Mouse (Mus musculus) right cerebral cortex, adult 2 months (tissue): Measurements from ENCODE around the gene Ccdc188.
"Not testable (repeated sequence)": the region's sequence is repeated elsewhere in the genome, so short reads cannot be mapped to it uniquely, and the experiment has no call there.

Experiments used
- DNase-seq, 2 experiments: peaks; one replicate each; pipeline ENCODE4 v3.0.0; 2021 to 2022; ENCODE audit warnings: low spot score in 2 of 2

The Ccdc188 gene

DNA sequence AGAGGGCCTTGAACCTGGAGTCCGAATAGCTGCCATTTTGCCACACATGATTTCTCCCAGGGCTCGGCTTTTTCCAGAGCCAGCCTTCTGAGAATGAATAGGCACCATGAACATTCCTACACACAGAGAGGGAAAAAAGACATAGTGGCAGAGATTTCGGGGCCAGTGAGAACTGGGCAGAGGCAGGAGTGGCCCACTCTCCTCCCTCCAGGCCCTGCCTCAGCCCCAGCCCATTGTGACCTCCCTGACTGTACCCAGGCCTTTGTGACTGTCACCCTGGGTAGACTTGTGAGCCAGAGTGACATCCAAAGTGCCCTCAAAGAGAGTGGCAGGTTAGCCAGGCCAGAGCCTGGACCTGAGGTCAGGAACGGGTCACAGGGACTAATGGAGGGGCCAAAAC, at the start of gene Ccdc188:
TSS of gene Ccdc188 (plus strand) at position 301 of the 400 bp plus-strand sequence.
- no peak for DNase-seq

DNA sequence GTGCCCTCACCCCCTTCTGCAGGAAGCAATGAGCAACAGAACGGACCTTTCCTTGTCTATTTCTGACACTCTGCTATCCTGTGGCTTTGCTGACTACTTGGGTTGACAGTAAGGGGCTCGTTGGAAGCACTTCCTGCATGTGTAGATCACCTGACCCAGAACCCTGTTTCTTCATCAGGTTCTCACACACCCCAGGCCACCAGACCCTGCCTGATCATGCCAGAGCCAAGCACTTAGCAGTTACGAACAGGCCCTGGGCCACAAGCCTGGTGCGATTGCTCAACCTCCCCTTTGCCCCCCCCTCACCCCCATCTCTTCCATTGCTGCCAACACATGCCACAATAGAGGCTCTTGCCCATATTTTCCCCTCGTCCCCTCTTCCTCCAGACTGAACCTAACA, 48.5 kb upstream of the Ccdc188 start:
- DNase-seq: no peak

DNA sequence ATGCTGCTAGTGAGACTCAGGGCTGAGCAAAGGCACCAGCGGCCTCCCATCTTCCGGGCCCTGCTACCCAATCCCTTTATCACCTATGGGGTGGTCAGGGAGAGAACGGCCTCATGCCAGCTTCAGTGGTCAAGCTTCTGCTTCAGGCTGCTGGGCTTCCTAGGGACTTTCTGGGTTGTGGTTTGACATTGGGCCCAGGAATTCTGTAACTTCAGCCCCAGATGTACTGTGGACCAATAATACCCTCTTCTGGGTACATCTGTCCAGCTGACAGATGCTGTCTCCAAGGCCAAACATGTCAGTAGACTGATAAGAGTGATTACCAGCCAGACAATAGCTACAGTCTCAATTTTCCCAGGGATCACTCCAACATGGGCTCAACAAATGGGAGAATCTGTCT, 47.9 kb upstream of the Ccdc188 start:
- DNase-seq: no peak

DNA sequence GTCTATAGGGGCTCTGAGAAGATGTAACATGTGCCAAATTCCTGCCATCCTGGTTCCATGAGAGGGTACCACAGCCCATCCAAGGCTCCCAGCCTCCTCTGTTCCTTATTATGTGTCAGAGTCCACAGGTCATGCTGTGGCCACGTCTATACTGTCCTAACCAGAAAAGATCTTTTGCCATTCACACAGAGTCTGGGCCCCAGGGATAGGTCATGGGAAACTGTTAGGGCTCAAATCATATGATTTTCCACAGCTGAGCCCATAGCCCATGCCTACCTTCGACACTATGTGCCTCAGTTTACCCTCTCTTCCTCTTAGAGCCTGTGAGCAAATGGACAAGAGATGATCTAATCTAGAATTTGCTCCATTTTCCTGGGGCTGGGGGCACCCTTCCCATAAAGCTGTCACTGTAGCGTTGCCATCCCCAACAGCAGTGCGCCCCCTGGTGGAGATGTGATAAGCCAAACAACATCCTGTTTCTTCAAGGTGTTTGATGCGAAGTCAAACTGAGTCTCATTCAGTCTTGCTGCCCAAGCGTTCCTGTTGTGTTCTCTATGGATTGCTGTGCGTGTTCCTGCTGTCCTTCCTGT, 45.3 kb upstream of the Ccdc188 start:
- DNase-seq: peak; percentile 86 to 91

DNA sequence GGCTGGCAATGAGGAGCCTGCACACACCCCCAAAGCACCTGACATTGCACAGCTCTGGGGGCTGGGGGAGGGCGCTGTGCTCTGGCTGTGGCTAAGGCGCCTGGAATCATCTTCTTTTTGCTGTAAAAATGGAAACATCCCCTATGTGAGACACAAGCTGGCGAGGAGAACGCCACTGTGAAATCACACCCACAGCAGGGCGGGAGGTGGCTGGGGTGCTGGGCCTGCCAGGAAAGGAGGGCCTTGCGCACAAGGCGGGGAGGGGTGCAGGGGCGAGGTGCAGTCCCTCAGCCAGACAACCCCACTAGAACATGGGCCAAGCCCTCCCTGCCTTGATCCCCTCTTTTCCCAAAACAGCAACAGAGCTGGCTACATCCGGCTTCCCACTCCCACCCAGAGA, 44.4 kb upstream of the Ccdc188 start:
- DNase-seq: peak; percentile 79 to 84

DNA sequence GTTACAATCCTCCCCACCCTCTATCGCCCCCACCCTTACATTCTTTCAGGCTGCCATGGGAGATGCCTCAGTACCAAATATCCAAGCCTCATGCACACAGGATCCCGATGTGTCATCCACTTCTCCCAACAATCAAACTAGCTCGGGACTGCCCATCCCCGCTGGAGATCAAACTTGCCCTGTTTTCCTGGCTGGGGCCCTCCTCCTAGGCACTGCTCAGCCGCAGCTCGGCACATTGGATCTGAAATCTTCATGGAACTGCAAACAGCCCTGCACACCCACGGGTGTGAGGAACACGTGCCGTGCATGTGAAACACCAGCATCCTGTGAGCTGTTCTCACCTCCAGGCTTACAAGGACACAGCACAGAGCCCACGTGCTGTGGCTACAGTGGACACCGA, 43.9 kb upstream of the Ccdc188 start:
- DNase-seq: peak; percentile 75 to 79

DNA sequence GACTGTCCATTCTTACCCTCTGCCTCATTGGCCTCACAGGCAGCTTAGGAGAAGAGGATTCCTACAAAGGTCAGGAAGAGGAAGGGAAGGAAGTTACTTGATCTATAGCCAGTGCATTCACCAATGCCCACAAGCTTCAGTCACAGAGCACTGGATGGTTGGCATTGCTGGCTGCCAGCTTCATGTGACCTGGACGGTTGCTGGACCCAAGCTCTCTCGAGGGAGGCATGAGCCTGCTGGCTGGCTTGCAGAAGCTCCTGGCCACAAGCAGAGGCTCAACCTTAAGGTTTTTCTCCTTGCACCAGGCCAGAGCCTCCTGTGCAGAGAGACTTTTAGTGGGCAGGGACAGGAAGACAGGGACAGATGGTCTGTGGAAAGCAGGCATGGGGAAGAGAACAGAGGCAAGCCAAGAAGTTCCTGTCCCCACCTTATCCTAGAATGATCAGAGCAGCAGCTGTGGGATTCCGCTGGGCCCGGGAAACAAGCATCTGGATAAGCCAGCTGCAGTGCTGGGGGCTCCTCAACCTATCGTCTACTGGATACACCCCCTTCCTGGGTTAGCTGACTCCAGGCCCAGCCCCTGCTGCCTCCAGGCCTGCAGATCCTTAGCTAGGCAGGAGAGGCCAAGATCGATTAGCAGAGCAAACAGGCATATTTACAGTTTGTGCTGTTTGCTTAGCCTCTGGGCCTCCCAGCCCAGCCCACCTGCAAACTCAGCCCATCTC, 41.7 kb upstream of the Ccdc188 start:
- DNase-seq: no peak

DNA sequence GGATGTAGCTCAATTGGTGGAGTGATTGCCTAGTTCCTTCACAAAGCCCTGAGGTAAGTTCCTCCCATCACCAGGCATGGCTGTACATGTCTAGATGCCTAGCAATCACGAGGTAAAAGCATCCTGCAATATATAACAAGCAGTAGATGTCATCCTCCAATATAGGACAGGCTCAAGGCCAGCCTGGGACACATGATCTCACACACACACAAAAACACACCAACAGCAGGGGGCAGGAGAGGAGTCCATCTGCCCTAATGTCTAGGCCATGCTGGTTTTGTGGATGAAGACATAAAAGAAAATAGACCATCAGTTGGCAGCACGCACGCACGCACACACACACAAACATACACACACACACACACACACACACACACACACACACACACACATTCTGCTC, 40.9 kb upstream of the Ccdc188 start:
- DNase-seq: no peak

DNA sequence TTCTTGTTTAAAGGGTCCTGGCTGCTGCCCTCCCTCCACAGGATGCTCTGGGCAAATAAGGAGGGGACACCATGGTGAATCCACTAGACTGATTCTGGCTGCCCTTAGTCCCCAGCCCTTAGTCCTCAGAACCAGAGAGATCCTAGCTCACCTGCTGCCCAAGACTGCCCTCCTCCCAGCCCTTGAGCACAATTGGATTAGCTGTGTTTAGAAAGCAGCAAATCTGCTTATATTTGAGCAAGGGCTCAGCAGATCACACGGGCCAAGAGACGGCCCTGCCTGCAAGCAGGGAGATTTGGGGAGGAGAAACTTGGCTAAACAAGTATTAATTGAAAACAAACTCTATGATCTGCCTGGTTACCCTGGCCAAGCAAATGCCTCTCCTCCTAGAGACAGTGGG, 38.1 kb upstream of the Ccdc188 start:
- DNase-seq: no peak

DNA sequence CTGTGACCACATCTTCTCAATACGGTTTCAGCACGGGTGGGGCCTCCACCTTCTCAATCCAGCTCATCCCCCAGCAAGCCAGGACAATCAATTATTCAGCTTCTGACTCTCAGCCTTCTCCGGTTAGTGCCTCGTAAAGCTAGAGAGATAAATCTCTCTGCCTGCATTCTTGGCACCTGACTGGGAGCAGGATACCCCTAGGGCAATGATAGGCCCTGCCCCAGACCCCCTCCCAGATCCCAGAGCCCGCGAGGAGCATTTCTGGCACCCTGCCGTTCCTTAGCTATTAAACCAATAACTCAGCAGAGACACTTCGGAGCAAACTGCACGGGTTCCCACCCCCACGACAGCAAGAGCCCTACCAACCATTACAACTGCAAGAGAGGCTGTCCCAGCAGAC, 36.3 kb upstream of the Ccdc188 start:
- DNase-seq: no peak

DNA sequence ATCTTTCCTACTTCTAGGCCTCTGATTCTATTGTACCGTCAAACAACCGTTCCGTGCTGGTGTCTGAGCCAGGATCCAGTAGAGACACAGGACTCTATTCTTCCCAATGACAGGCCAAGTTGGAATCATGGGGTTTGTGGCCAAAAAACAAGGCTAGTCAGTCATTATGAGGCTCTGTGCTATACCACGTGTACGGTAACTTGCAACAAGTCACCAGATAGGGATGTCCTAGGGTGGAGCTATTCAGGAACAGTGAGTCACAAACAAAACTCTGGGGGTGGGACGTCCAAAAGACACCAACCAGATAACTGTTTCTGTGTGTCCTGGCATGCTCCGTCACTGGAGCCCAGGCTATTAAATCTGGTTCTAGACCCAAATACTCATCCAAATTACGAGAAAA, 34.9 kb upstream of the Ccdc188 start:
- DNase-seq: no peak

DNA sequence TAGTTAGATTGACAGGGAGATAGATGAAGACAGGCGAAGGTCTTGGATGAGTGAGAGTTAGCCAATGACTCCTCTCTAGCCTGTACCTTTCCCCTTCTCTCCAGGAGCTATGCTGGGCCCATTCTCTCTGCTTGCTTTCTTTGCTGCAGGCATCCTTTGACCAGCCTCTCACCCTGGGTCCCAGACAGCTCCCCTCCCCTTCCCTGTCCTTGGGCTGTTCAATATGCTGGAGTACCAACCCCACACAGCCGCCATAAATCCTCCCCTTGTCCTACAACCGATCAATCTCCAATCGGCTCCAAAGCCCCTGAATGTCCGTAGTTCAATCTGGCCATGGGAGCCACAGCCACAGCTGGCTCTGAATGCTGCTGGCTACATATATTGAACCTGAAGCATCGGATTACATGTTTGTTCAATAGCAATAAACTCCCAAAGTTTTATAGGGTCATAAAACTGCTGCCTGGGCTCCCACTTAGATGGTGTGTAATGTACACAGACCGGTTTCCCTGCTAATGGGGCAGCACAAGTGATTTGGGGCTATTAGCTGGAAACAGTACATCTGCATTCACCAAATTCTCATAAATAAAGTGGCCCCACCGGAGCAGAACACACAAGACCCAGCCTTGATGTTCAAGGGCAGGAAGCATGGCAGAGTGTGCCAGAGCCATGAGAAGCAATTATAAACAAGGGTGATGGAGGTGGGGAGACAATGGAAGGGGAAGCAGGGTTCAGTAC, 31.8 kb upstream of the Ccdc188 start:
- DNase-seq: no peak

DNA sequence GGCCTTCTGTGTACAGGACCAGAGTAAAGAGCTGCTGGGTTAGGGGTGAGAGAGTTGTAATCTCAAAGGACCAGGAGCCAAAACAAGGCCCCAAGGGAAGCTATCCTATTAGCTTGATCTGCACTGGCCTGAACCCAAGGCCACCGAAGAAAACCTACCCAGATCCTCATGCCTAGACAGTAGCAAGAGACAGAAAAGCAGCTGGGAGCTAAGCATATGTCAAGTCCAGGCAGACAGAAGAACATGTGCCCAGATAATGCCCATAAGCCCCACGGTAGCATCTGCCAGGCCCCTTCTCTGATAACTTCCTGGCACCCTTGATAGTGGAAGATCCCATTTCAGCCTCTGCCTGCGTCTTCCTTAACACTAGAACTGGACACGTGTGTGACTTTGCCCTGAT, 30.9 kb upstream of the Ccdc188 start:
- no peak for DNase-seq

DNA sequence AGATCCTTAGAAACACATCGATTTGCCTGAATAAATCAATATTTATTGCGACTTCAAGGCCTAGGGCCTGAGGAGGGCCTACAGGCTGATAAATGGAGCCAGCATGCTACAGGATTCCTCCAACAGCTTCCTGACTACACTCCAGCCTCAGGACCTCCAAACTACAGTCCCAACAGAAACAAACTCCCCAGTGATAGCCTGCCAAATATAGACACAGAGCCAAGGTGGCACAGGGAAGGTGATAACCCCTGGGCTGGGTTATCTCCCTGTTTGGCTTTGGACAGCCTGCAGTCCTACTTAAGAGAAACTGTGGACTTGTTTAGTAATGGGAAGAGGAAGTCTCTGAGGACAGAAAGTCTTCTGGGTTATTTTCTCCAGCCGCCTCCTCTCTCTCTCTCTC, 30.5 kb upstream of the Ccdc188 start:
- no peak for DNase-seq

DNA sequence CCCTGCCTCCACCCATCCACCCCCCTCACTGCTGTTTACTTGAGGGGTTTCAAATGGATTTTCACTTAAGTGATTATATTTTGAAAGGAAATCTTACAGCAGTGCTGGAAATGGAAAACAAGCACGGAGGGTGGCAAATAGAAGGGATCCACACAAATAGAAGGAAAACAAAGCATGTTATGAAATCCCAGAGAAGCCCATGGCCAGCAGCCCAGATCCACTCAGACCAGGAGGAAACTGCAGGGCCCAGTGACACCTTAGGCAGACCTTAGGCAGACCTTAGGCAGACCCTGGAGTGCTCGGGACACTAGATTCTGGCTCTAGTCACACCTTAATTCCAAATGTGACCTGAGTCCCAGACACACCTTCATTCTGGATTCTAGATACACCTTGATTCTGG, 26.7 kb upstream of the Ccdc188 start:
- DNase-seq: no peak

DNA sequence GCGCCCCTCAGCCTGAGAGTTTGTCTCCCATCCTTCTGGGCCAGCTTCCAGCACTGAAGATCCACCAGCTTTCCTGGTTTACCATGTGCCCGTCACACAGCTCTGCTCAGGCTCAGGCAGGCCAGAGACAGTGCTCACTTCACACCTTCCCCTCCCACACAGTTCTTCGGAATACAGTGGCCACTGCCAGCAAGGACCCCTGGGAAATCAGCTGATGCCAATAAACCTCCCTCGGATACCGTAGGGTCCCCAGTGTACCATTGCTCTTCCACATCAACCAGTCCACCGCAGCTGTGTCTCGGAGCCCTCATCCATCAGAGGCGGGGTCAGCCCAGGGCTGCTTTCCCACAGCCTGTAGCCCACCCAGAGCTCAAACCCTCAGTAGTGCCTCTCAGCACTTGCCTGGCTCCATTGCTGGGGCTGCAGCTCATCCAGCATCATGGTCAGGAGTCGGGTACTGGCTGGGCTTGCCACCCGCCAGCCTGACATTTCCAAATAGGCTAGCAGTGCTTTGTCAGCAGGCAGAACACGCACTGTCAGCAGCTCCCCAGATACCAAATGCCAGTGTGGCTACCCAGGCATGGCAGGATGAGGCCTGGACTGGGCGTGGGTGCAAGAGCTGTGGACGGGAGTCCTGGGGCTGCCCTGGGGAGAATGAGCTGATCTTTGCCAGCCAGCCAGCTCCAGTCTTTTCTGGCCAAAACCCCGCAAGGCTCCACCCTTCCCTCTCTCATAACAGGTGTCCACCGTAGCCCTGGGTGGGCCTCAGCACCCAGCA, 23.3 kb upstream of the Ccdc188 start:
- no peak for DNase-seq

DNA sequence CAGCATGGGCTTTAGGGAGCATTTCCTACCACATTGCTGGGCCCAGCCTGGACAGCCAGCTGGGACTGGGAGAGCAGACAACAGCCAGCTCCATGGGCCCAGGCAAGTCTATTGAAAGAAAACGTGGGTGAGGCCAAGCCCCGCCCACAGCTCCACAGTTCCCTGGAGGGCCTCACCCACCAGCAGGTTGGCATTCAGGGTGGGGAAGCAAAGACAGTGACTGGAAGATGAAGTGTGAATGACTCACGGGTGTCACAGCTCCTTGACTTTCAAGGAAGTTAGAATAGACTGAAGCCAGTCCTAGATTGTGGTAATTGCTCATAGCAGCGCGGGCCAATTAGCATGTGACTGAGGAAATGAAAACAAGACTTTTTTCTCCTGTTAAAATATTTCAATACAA, 22.6 kb upstream of the Ccdc188 start:
- peak; percentile 81 to 86 for DNase-seq

DNA sequence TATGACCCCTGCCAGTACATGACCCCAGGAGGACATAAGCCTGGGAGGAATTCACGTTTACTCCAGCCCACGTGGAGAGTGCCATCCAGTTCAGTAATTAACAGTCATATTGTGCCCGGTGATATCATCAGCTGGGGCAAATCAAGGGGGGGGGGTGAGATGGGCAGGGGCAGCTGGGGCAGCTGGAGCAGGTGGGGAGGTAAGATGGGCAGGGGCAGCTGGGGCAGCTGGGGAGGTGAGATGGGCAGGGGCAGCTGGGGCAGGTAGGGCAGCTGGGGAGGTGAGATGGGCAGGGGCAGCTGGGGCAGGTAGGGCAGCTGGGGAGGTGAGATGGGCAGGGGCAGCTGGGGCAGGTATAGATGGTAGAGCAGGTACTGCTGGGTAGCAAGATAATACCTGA, 22.1 kb upstream of the Ccdc188 start:
- not testable (repeated sequence) for DNase-seq

DNA sequence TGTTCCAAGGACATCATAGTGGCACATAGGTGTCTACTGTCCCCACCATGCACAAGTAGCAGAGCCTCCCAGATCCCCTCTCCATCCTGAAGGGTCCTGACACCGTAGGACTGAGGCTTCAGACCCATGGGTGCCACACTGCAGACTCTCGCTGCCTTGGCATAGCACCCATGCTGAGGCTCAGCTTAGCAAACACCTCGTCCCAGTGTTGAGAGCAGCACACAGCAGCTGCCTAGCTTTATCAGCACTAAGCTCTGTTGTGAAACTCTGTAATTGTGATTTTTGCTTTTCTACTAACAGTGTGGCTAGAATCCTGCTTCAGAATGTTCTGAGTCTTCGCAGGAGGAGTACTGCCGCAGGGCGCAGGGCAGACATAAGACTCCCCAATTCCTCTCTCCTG, 19.8 kb upstream of the Ccdc188 start:
- no peak for DNase-seq

DNA sequence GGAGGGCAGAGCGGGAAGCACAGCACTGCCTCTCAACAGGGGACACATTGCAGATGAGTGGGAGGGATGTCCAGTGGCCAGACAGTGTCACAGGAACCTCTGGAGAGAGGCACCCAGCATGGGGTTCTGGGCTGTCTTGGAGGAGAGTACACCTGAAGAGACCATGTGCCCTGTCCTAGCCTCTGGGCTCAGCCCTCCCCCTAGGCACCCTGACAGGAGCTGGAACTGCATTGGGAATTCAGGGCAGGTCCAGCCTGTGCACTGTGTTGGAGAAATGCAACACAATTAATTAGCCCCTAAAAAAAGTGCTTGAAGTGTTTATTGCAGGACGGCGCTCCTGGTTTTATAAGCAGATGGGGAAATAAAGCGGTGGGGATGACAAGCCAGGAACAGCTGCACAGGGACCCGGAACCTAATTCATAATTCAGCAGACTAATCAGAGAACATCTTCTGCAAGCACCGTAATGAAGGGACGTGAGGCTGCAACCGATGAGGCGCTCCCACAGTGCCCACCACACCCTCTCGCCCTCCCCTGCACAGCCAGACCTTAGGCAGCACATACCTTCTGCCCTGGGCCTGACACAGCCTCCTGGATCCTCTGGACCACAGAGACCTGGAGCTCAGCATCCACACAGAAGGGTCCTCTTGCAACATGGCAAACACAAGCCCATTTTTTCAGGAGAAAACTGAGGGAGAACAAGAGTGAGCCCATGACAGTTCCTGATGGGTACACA, 19.1 kb upstream of the Ccdc188 start:
- DNase-seq: no peak

DNA sequence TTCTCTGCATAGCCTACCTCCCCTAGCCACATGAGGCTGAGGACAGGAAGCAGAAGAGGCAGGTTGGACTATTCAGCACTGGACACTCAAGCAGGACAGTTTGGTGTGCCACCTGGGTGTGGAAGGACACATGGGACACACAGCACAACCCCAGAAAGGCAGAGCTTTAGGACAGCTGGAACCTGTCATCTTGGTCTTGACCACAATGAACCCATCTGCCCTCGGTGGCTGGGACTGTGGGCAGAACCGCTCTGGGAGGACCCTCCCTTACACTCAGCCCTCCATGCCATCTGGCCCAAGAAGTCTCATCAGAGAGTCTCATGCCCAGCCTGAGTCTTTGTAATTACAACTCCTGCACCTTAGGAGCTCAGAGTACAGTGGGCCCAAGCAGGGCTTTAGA, 17.6 kb upstream of the Ccdc188 start:
- DNase-seq: no peak

DNA sequence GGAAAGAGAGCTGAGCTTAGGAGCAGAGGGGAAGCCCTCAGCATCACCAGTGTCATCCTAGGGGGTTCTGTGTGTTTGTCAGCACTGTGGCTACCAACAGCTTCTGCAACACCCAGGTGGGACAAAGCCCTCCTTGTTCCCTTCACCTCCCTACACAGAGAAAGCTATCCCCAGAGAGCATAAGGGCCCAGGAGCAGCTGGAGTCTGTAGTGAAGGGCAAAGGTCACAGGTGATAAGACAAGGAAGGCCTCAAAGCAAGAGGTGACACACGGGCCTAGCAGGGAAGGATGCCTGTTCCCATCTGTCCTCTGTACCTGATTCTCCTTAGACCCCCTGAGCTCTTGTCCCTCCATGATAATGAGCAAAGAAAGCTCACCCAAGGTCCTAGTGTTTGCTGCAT, 16.1 kb upstream of the Ccdc188 start:
- no peak for DNase-seq
